Mouse (Mus musculus) embryonic fibroblast, embryonic 13.5 days (primary cell): ENCODE data around the gene Atp6v1c2. TPM values are rescaled to one million over a fixed set of nuclear protein-coding genes. Genes with fewer than 3 reads are reported as not detected.

Experiments
- H3K27ac ChIP-seq: 2 replicates; pipeline ENCODE4 v1.5.1; 2012; ENCODE audit warnings: low read length, control low read depth, inconsistent platforms; ENCODE audit not compliant: insufficient read depth
- H3K4me1 ChIP-seq: 2 replicates; pipeline ENCODE4 v1.6.1; 2011; ENCODE audit warnings: low read length; ENCODE audit not compliant: control insufficient read depth, insufficient read depth
- H3K4me3 ChIP-seq: 2 replicates; pipeline ENCODE4 v1.5.1; 2011; ENCODE audit warnings: mild to moderate bottlenecking, control low read depth, low read length; ENCODE audit not compliant: insufficient read depth
- CTCF ChIP-seq: IDR thresholded peaks from 2 replicates; pipeline ENCODE4 v1.5.1; 2011; ENCODE audit warnings: mild to moderate bottlenecking, control low read depth, low read length, moderate library complexity, borderline replicate concordance; ENCODE audit not compliant: insufficient read depth
- POLR2A ChIP-seq: IDR thresholded peaks from 2 replicates; pipeline ENCODE4 v1.6.1; 2011; ENCODE audit warnings: low read depth, mild to moderate bottlenecking, control low read depth, low read length, moderate library complexity
- polyA plus RNA-seq: library from polyadenylated mRNA; stranded (reverse); fragments of >200 nt; gene quantifications from 2 replicates; pipeline ENCODE4 v1.2.4, GENCODE M21; 2011; ENCODE audit warnings: low read depth; ENCODE audit not compliant: missing spikeins, insufficient read length

Atp6v1c2 gene
- polyA plus RNA-seq, 1 experiment, result not detected

DNA sequence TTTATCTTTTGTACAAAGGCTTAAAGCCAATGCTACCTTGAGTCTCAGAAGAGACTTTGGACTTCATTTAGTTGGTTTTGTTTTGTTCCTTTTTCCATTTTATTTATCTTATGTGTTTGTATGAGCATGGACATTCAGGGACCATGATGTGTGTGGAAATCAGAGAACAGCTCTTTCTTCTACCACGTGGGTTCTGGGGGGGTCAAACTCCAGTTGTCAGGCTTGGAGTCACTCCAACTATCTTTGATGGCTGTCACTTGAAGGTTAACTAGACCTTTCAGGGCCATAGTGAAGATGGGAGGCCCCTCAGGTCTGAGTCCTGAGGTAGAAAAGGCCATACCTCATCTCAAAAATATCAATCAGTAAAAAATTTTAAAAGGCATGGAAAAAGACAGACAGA, 4.3 kb upstream of the Atp6v1c2 start:
- H3K4me3 ChIP-seq, result no peak overlapping the region
- no peaks in the 10 kb centered on the region for H3K4me1 ChIP-seq
- TF ChIP-seq CTCF, result no peak
- no peak for TF ChIP-seq POLR2A
- H3K27ac ChIP-seq, result no peak overlapping the region

GRCm38 (mm10) chr12:17324549-17325470, 4.3 kb downstream of the Atp6v1c2 start:
- Histone ChIP-seq H3K4me3 (peak overlapping the region; percentile 15), H3K4me1 (no peaks in the 10 kb centered on the region), H3K27ac (no peak overlapping the region)
- TF ChIP-seq POLR2A, result no peak
- TF ChIP-seq CTCF, result no peak

DNA sequence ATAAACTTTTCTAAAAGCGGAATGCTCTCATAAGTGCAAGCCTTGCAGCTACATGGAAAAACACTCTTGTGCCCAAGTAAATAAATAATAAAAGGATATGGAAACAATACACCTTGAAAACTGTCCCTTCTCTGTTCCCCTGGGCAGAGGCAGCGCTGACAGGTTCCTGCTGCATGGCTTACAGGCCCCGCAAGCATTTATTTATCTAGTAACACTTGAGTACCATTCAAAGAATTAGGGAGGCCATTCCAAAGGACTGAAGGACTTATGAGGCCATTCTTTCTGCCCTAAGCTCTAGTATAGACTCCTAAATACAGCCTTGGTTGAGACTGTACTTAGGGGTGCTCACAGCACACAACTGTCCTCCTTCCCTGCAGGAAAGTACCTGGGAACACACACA, 10.7 kb downstream of the Atp6v1c2 start:
- TF ChIP-seq POLR2A (no peak), CTCF (no peak)
- Histone ChIP-seq H3K4me1 (no peaks in the 10 kb centered on the region), H3K4me3 (no peak overlapping the region), H3K27ac (no peak overlapping the region)

DNA sequence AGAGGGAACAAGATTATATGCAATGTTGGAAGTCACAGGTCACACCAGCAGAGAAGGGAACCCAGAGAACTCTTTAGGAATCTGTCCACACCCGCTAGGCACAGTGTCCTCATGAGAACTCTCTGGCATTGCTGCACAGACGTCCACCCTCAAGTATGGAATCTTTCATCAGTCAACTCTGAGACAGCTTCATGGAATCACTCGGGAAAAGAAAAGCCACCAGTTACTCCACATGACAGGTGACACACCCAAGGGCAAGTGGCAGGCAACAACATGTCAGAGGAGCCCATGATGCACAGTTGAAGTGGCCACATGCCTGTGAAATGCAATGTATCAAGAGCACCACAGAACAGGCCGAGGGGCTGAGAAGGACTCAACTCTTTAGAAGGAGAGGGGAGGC, 11.2 kb downstream of the Atp6v1c2 start:
- H3K27ac ChIP-seq, result no peak overlapping the region
- TF ChIP-seq POLR2A (no peak), CTCF (no peak)
- H3K4me1 ChIP-seq, result no peaks in the 10 kb centered on the region
- no peak overlapping the region for H3K4me3 ChIP-seq

DNA sequence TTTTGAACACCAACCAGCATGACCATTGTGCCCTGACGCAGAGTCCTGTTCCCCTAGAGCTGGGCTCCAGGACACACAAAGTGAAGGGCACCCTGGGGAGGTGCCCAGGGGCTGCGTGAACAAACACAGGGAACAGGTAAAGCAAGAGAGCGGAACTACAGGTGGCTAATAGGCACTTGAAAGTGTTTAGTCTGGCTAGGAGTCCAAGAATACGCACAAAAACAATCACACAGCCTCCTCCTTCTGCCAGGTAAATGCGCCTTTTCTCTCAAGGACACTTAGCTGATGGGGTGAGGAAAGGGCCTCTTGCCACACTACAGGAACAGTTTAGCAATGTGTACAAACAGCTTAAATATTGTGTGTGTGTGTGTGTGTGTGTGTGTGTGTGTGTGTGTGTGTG, 13.1 kb downstream of the Atp6v1c2 start:
- TF ChIP-seq CTCF, result no peak
- Histone ChIP-seq H3K27ac (no peak overlapping the region), H3K4me1 (no peaks in the 10 kb centered on the region), H3K4me3 (no peak overlapping the region)

DNA sequence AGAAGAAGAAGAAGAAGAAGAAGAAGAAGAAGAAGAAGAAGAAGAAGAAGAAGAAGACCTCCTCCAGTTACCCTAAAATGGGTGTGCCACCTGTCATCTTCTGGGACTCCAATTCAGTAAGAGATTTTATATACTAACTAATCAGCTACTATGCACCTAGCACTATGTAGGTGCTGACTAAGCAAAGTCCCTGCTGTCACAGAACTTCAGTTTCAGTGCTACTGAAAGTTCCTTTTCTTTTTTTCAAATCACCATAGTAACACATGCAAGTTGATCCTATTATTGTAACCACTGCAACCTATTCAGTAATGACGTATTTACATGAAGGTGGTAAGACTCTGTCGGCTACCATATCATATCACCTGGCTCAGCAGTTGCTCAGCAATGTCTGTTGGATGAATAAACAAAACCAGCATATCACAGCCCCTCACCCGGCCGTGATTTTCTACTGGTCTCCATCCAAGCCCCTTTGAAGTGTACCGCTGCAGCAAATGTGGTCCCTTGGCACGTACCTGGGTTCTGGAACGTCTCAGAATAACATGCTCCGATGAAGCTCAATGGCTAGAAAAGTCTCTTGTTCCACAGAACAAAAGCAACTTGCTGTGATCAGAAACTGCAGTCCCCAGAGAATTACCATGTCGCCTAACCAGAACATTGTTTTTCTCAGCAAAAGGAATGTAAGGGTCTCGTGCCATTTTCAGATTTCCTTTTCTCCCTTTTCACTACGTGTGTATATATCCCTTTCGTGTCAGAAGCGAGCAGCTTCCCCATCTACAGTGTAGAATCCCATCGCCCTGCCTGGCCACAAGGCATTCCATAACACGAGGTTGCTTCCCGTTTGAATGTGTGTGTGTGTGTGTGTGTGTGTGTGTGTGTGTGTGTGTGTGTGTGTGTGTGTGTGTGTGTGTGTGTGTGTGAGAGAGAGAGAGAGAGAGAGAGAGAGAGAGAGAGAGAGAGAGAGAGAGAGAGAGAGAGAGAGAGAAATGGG, 18.0 kb downstream of the Atp6v1c2 start:
- H3K27ac ChIP-seq, result no peak overlapping the region
- H3K4me1 ChIP-seq, result no peaks in the 10 kb centered on the region
- H3K4me3 ChIP-seq, result no peak overlapping the region
- TF ChIP-seq CTCF, result no peak
- TF ChIP-seq POLR2A, result no peak

DNA sequence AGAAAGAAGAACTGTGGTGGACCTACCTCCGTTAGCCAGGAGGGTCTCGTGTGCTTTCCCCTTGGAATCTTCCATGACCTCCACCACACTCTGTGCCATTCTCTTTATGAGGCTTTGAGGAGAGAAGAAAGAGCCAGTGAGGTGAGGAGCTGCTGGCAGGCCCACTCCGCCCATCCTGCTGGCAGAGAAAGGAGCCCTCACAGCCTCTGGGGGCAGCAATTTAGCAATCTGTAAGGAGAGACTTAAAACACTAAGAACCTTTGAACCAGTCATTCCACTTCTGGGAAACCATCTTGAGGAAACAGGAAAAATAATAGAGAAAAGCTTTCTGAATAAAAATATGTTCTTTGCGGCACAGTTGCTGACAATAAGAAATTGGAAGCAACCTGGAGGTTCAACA, 20.9 kb downstream of the Atp6v1c2 start:
- TF ChIP-seq CTCF (no peak), POLR2A (no peak)
- peaks cover 4% of the 10 kb centered on the region; the same call in 1 of the 2 replicates for H3K4me1 ChIP-seq
- no peak overlapping the region for H3K4me3 ChIP-seq
- no peak overlapping the region for H3K27ac ChIP-seq

GRCm38 (mm10) chr12:17305445-17305844, 23.7 kb downstream of the Atp6v1c2 start:
- H3K27ac ChIP-seq, result no peak overlapping the region
- H3K4me1 ChIP-seq, result peaks cover 5% of the 10 kb centered on the region; the same call in 1 of the 2 replicates
- H3K4me3 ChIP-seq, result no peak overlapping the region
- no peak for TF ChIP-seq CTCF
- TF ChIP-seq POLR2A, result no peak

DNA sequence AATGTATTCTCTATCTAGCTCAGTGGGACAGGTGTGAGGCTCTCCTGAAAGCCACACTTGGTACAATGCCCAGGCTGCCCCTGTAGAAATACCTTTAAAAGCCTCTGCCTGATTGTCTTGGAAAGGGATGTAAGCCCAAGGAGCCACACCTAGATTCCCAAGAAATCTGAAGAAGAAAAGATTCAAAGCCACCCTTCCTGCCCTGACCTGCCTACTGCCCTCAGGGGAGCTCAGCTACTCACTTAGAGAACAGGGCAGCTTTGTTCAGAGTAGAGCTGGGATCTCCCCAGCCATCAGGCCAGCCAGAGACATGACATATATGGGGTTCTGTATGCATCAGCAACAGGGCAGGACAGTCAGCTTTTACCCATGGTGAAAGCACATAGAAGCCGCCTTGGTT, 29.3 kb downstream of the Atp6v1c2 start:
- H3K4me3 ChIP-seq, result no peak overlapping the region

More for the DNA sequence above, 29.3 kb downstream of the Atp6v1c2 start:
- Histone ChIP-seq H3K4me1 (peaks cover 5% of the 10 kb centered on the region; the same call in 1 of the 2 replicates), H3K27ac (no peak overlapping the region)
- TF ChIP-seq CTCF, result no peak
- no peak for TF ChIP-seq POLR2A
